Mouse (Mus musculus): ENCODE measurements at regions not wholly inside any gene's neighbourhood (a gene's known extent, or its start where the extent isn't known, plus 50 kb on each side); places are given as distances from the start of the nearest gene placed in this dataset.

- no peaks in the 10 kb centered on the region for H3K27me3 ChIP-seq
- H3K4me3 ChIP-seq, result no peak overlapping the region
- 0 out of 2 replicates have a peak, but pooled peaks cover 4% of the 10 kb centered on the region for H3K4me1 ChIP-seq
- no peak overlapping the region for H3K4me2 ChIP-seq (replicated peaks)
- H3K27ac ChIP-seq, result no peak overlapping the region
- ATAC-seq (ENCODE audit: insufficient number of reproducible peaks, insufficient read depth, low FRiP score, low TSS enrichment), result no peak
- H3K9me3 ChIP-seq, result no peaks in the 10 kb centered on the region
- H3K9ac ChIP-seq, result no peak overlapping the region
- no peaks in the 10 kb centered on the region for H3K36me3 ChIP-seq
- 80% methylated on average over 4 of the region's 4 CpGs for WGBS
Measured at GRCm38 (mm10) chr11:79844436-79844835, 117.8 kb downstream of the Utp6 start.

DNA sequence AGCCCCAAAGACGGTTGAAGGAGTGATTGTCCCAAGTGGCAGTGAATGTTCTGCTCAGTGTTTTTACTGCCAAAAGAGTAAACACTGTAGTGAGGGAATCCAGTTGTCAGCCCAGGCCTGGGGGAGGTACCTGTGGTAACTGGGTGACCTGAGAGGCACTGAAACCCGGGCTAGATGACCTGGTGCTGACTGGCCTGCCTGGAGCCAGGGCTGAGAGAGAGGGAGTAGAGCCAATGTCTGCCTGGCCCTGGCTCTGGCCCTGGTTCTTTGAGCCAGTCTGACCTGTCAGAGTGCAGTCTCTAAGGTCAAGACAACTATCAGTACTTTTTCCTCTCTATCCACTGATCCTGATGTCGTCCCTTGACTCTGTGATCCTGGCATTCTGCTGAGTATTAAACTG, 119.2 kb downstream of the Utp6 start:
- no peaks in the 10 kb centered on the region for H3K27me3 ChIP-seq
- no peak overlapping the region for H3K27ac ChIP-seq
- WGBS, result 48% methylated on average over 3 of the region's 3 CpGs
- H3K9me3 ChIP-seq, result no peaks in the 10 kb centered on the region
- H3K9ac ChIP-seq, result no peak overlapping the region
- H3K4me1 ChIP-seq, result 0 out of 2 replicates have a peak, but pooled peaks cover 4% of the 10 kb centered on the region
- no peak overlapping the region for H3K4me2 ChIP-seq (replicated peaks)
- H3K4me3 ChIP-seq, result no peak overlapping the region
- no peak for ATAC-seq (ENCODE audit: insufficient number of reproducible peaks, insufficient read depth, low FRiP score, low TSS enrichment)
- no peaks in the 10 kb centered on the region for H3K36me3 ChIP-seq

GRCm38 (mm10) chr11:79839973-79840372, 122.2 kb downstream of the Utp6 start:
- Histone ChIP-seq H3K4me1 (peaks cover 10% of the 10 kb centered on the region; the same call in 1 of the 2 replicates), H3K4me3 (no peak overlapping the region), H3K4me2 (replicated peaks) (no peak overlapping the region), H3K9me3 (no peaks in the 10 kb centered on the region), H3K9ac (no peak overlapping the region), H3K27me3 (no peaks in the 10 kb centered on the region), H3K36me3 (no peaks in the 10 kb centered on the region), H3K27ac (no peak overlapping the region)
- 77% methylated on average over 6 of the region's 6 CpGs for WGBS
- no peak for ATAC-seq (ENCODE audit: insufficient number of reproducible peaks, insufficient read depth, low FRiP score, low TSS enrichment)

- H3K9ac ChIP-seq, result no peak overlapping the region
- H3K36me3 ChIP-seq, result no peaks in the 10 kb centered on the region
- peaks cover 10% of the 10 kb centered on the region; the same call in 1 of the 2 replicates for H3K4me1 ChIP-seq
- no peak overlapping the region for H3K27ac ChIP-seq
- no peaks in the 10 kb centered on the region for H3K9me3 ChIP-seq
- ATAC-seq (ENCODE audit: insufficient number of reproducible peaks, insufficient read depth, low FRiP score, low TSS enrichment), result no peak
- 34% methylated on average over 4 of the region's 4 CpGs for WGBS
- no peak overlapping the region for H3K4me3 ChIP-seq
- H3K27me3 ChIP-seq, result no peaks in the 10 kb centered on the region
- no peak overlapping the region for H3K4me2 ChIP-seq (replicated peaks)
Measured at GRCm38 (mm10) chr11:79838051-79838450, 124.1 kb downstream of the Utp6 start.

DNA sequence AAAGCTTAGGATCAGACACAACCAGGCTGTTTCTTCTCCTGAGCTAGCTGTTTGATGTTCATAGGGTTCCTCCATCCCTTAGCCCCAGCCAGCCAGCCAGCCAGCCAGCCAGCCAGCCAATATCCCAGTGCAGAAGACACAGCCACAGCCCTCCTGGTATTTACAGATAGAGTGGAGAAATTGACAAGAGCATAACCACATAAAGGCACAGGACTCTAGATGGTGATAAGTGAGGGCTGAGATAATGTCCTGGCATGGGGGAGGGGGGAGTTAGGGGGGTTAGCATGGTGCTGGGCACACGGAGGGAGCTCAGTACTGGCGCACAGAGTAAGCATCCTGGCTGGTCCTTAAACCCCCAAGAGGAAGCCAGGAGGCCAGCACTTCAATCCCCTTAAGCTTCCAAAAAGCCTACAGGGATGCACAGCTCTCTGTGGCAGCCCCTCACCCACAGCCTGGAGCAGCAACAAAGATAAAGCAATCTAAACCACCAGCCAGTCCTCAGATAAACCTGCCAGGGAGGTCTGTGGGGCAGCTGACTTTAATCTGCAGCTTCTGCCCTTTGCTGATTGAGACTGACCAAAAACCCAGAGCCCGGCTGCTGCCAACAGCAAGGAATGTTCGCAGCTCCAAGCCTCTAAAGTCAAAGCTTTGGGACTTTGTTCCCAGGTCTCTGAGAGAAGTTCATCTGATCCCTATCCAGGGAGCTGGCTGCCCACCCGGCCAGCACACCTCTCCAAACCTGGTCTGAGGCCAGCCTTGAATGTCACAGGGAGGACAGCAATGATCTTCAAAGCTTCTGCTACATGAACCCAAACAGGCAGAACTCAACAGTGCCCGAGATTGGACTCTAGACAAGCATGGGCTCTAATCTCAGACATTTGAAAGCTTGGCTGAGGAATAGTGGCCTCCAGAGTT, 124.9 kb downstream of the Utp6 start:
- Histone ChIP-seq H3K36me3 (no peaks in the 10 kb centered on the region), H3K27ac (no peak overlapping the region), H3K4me2 (replicated peaks) (no peak overlapping the region), H3K27me3 (no peaks in the 10 kb centered on the region), H3K9me3 (no peaks in the 10 kb centered on the region), H3K4me1 (peaks cover 9% of the 10 kb centered on the region; the same call in 1 of the 2 replicates), H3K9ac (no peak overlapping the region), H3K4me3 (no peak overlapping the region)
- ATAC-seq (ENCODE audit: insufficient number of reproducible peaks, insufficient read depth, low FRiP score, low TSS enrichment), result no peak
- 43% methylated on average over 6 of the region's 6 CpGs for WGBS

DNA sequence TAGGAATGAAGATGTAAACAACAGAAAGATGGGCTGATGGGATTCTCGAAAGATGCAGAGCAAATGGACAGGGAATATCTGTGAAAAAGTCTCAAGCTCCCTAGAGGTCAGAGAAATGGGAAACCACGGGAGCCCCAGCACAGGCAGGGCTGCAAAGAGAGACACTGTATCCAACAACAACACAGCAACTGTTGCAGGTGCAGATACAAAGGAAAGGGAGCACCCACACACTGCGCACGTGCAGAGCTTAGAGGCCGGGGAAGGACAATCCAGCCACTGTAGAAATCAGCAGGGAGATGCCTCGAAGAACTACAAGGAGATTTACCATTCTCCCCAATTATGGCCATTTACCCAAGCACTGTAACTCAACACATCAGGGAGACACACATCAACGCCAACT, 126.3 kb downstream of the Utp6 start:
- H3K27ac ChIP-seq, result no peak overlapping the region
- WGBS, result 87% methylated on average over 7 of the region's 7 CpGs
- no peaks in the 10 kb centered on the region for H3K27me3 ChIP-seq
- H3K4me2 ChIP-seq (replicated peaks), result no peak overlapping the region
- H3K36me3 ChIP-seq, result no peaks in the 10 kb centered on the region
- no peak overlapping the region for H3K4me3 ChIP-seq
- ATAC-seq (ENCODE audit: insufficient number of reproducible peaks, insufficient read depth, low FRiP score, low TSS enrichment), result no peak
- no peaks in the 10 kb centered on the region for H3K9me3 ChIP-seq
- peaks cover 6% of the 10 kb centered on the region; the same call in 1 of the 2 replicates for H3K4me1 ChIP-seq
- no peak overlapping the region for H3K9ac ChIP-seq

DNA sequence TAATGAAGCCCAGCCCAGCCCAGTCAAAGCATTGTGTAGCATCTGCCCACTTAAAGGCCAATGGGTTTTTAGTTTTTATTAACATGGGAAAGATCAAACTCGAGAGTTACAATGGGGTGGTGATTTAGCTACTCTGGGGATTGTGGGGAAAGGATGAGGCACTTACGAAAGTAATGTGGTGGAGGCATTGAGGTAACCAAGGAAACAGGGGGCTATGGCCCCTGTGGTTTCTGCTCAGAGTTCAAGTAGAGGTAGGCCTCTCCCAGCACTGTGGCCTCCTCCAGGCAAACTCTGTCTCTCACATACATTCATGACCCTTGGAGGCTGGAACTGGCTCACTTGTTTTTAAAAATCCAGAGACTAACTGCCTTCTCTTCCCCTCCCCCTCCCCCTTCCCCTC, 128.4 kb downstream of the Utp6 start:
- Histone ChIP-seq H3K9me3 (no peaks in the 10 kb centered on the region), H3K27ac (no peak overlapping the region), H3K4me3 (no peak overlapping the region), H3K36me3 (no peaks in the 10 kb centered on the region), H3K9ac (no peak overlapping the region), H3K27me3 (no peaks in the 10 kb centered on the region), H3K4me2 (replicated peaks) (no peak overlapping the region), H3K4me1 (peaks cover 6% of the 10 kb centered on the region; the same call in 1 of the 2 replicates)
- WGBS, result 66% methylated on average over 2 of the region's 2 CpGs
- ATAC-seq (ENCODE audit: insufficient number of reproducible peaks, insufficient read depth, low FRiP score, low TSS enrichment), result no peak

- no peak overlapping the region for H3K9ac ChIP-seq
- no peak overlapping the region for H3K4me2 ChIP-seq (replicated peaks)
- no peaks in the 10 kb centered on the region for H3K27me3 ChIP-seq
- H3K36me3 ChIP-seq, result no peaks in the 10 kb centered on the region
- no peaks in the 10 kb centered on the region for H3K4me1 ChIP-seq
- WGBS, result 90% methylated on average over 11 of the region's 11 CpGs
- H3K27ac ChIP-seq, result no peak overlapping the region; the same call in 1 of the 2 replicates
- H3K4me3 ChIP-seq, result no peak overlapping the region
- no peak for ATAC-seq (ENCODE audit: insufficient number of reproducible peaks, insufficient read depth, low FRiP score, low TSS enrichment)
- H3K9me3 ChIP-seq, result no peaks in the 10 kb centered on the region; the same call in 1 of the 2 replicates
Measured at GRCm38 (mm10) chr11:79831591-79832320, 130.4 kb downstream of the Utp6 start.

GRCm38 (mm10) chr11:79830567-79831055, 131.6 kb downstream of the Utp6 start:
- H3K9ac ChIP-seq, result no peak overlapping the region
- H3K27ac ChIP-seq, result no peak overlapping the region
- no peaks in the 10 kb centered on the region; the same call in 1 of the 2 replicates for H3K9me3 ChIP-seq
- no peak for ATAC-seq (ENCODE audit: insufficient number of reproducible peaks, insufficient read depth, low FRiP score, low TSS enrichment)
- H3K4me1 ChIP-seq, result peaks cover 3% of the 10 kb centered on the region; the same call in 1 of the 2 replicates
- no peak overlapping the region for H3K4me3 ChIP-seq
- no peak overlapping the region for H3K4me2 ChIP-seq (replicated peaks)
- 90% methylated on average over 5 of the region's 5 CpGs for WGBS
- H3K27me3 ChIP-seq, result no peaks in the 10 kb centered on the region
- H3K36me3 ChIP-seq, result no peaks in the 10 kb centered on the region

GRCm38 (mm10) chr11:79827034-79827433, 135.2 kb downstream of the Utp6 start:
- H3K27me3 ChIP-seq, result no peaks in the 10 kb centered on the region
- 85% methylated on average over 3 of the region's 3 CpGs for WGBS
- no peaks in the 10 kb centered on the region for H3K36me3 ChIP-seq
- no peak overlapping the region for H3K4me3 ChIP-seq
- H3K4me1 ChIP-seq, result peaks cover 5% of the 10 kb centered on the region; the same call in 1 of the 2 replicates
- H3K27ac ChIP-seq, result no peak overlapping the region
- H3K9me3 ChIP-seq, result no peaks in the 10 kb centered on the region; the same call in 1 of the 2 replicates
- H3K9ac ChIP-seq, result no peak overlapping the region
- no peak overlapping the region for H3K4me2 ChIP-seq (replicated peaks)
- no peak for ATAC-seq (ENCODE audit: insufficient number of reproducible peaks, insufficient read depth, low FRiP score, low TSS enrichment)

DNA sequence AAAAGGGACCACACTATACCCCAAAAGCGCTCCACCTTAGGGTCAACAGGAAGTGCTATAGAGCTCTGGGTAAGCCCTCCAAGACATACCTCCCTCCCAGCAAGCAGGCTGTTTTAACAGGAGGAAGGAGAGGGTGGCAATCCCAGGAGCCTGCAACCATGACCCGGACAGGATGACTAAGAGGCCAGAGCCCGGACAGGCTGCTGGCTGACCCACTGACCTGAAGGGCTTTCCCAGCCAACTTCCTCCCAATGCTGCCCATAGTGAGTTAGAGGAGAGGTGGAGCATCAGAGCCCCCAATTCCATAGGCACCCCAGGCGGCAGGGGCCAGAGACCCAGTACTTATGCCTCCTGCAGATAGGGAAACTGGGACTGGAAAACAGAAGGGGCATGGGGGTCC, 136.3 kb downstream of the Utp6 start:
- WGBS, result 56% methylated on average over 4 of the region's 4 CpGs
- Histone ChIP-seq H3K36me3 (no peaks in the 10 kb centered on the region), H3K4me1 (peaks cover 5% of the 10 kb centered on the region; the same call in 1 of the 2 replicates), H3K9me3 (no peaks in the 10 kb centered on the region; the same call in 1 of the 2 replicates), H3K9ac (no peak overlapping the region), H3K27me3 (no peaks in the 10 kb centered on the region), H3K27ac (no peak overlapping the region), H3K4me2 (replicated peaks) (no peak overlapping the region), H3K4me3 (no peak overlapping the region)
- ATAC-seq (ENCODE audit: insufficient number of reproducible peaks, insufficient read depth, low FRiP score, low TSS enrichment), result no peak

Data from embryonic facial prominence, embryonic 12.5 days (tissue).